Mouse (Mus musculus): ENCODE measurements around the gene S1pr5.
A peak's percentile ranks its signal among the peaks of the same experiment; 100 is the strongest.

Gene S1pr5

DNA sequence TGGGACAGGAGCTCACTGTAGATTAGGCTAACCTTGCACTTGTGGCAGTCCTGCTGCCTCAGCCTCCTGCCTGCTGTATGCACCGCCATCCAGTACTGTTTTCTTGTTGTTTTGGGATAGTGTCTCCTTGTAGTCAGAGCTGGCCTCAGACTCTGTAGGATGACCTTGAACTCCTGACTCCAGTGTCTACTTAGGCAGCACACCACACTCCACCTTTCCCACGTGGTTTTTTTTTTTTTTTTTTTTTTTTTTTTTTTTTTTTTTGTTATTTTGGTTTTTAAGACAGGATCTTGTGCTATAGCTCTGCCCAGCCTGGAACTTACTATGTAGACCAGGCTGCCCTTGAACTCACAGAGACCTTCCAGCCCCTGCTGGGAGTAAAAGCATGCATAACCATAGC, 39.6 kb downstream of the S1pr5 start:
- DNase-seq (ENCODE audit: low read depth, low spot score) = no peak

GRCm38 (mm10) chr9:21206848-21207247, 41.4 kb downstream of the S1pr5 start:
- no peak for DNase-seq (ENCODE audit: low read depth, low spot score)

- DNase-seq (ENCODE audit: low read depth, low spot score) = no peak
Measured at GRCm38 (mm10) chr9:21204528-21205272, 43.5 kb downstream of the S1pr5 start.

DNA sequence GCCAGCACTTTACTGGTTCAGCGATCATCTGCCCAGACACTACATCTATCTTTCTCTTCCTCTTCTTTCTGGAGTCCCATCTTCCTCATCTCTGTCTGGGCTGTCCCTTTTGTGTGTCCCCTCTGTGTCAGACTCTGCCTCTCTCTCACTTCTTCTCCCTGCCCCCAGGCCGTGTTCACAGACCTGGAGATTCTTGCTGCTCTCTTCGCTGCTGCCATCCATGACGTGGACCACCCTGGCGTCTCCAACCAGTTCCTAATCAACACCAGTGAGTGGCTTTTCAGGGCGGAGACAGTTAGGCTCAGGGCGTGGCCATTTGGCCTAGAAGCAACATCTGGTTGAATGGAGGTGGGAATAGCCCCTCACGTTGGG, 44.1 kb downstream of the S1pr5 start:
- no peak for DNase-seq (ENCODE audit: low read depth, low spot score)

- DNase-seq (ENCODE audit: low read depth, low spot score) = no peak
Measured at GRCm38 (mm10) chr9:21198960-21199359, 49.3 kb downstream of the S1pr5 start.

- DNase-seq (ENCODE audit: low read depth, low spot score) = no peak
Measured at GRCm38 (mm10) chr9:21197981-21198380, 50.3 kb downstream of the S1pr5 start.

GRCm38 (mm10) chr9:21196521-21197433, 51.5 kb downstream of the S1pr5 start:
- no peak for DNase-seq (ENCODE audit: low read depth, low spot score)

DNA sequence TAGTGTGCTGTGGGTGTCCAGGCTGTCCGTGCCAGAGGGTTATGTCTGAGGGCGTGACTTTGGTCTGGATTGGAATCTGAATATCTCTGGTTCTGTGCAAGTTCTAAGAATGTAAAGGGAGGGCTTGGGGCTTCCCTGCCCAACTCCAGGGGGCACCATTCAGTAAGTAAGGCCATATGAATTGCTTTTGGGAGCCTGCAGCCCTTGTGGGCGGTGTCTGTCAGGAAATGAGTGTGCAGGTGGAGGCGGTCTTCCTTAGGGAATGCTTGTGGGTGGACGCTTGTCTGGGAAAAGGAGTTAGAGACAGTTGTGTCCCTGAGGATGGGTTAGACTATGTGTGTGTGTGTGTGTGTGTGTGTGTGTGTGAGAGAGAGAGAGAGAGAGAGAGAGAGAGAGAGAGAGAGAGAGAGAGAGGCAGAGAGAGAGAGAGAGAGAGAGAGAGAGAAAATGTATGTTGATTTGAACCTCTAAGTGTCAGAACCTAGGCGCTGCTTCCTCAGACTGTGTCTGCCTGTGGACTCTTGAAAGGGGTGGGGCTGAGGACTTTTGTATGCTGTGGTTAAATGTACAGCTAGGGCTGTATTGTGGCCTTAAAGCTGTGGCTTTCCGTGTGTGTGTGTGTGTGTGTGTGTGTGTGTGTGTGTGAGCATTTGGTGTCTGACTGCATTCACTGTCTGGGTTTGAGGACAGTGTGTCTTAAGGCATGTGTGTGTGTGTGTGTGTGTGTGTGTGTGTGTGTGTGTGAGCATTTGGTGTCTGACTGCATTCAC, 52.3 kb downstream of the S1pr5 start:
- peak; percentile 51 for DNase-seq (ENCODE audit: low read depth, low spot score)

- DNase-seq (ENCODE audit: low read depth, low spot score) = no peak
Measured at GRCm38 (mm10) chr9:21194787-21195493, 53.3 kb downstream of the S1pr5 start.

DNA sequence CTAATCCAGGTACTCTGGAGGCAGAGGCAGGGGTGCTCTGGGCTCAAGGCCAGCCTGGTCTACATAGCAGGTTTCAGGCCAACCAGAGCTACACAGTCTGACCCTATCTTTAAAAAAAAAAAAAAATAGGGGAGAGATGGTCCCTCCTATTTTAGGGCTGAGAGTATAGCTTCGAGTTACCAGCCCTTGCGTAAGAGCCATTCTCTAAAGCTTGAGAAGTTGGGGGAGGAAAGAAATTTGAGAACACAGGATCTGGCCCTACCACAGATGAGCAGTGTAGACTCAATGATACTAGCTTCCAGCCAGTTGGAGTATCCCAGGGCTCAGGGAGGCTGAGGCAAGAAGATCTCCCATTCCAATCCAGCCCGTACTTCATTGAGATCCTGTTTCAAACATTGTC, 54.5 kb downstream of the S1pr5 start:
- no peak for DNase-seq (ENCODE audit: low read depth, low spot score)

Measured in CD4-positive, CD25-positive, alpha-beta regulatory T cell, adult 2 months (primary cell).